Mouse (Mus musculus) embryonic facial prominence, embryonic 12.5 days (tissue): Measurements from ENCODE around the gene Camkv. TPM values are rescaled to one million over a fixed set of nuclear protein-coding genes. Genes with fewer than 3 reads are reported as not detected.

Experiments
- polyA plus RNA-seq: library from polyadenylated mRNA; unstranded; fragments of >200 nt; fragmentation: Nextera tagmentation; extraction: Ambion mirVana; gene quantifications from 2 replicates; pipeline ENCODE4 v1.2.1, GENCODE M21; 2016

The Camkv gene
- polyA plus RNA-seq, 1 experiment from 2014 or later = 7.0 TPM

Other genes starting within 250 kb of the Camkv start
- 52.4 and 53.1 TPM in 2 replicates for gene Sema3f, start 225.2 kb upstream of the Camkv start, polyA plus RNA-seq
- gene Rbm5, start 164.7 kb upstream of the Camkv start, polyA plus RNA-seq = 232 and 261 TPM in 2 replicates
- 103 and 110 TPM in 2 replicates for gene Rbm6, start 62.4 kb upstream of the Camkv start, polyA plus RNA-seq
- 11.3 and 14.1 TPM in 2 replicates for gene Mon1a, start 47.5 kb upstream of the Camkv start, polyA plus RNA-seq
- gene Mst1r, start 28.8 kb upstream of the Camkv start, polyA plus RNA-seq = 2.8 and 3.6 TPM in 2 replicates
- gene Actl11, start 7.2 kb upstream of the Camkv start, polyA plus RNA-seq = not detected in 2 replicates
- gene Traip, start 14.5 kb downstream of the Camkv start, polyA plus RNA-seq = 29.4 and 29.6 TPM in 2 replicates
- gene Uba7, start 39.8 kb downstream of the Camkv start, polyA plus RNA-seq = 24.6 and 25.0 TPM in 2 replicates
- 8.8 and 11.0 TPM in 2 replicates for gene Gm20661, start 47.4 kb downstream of the Camkv start, polyA plus RNA-seq
- gene Inka1, start 50.2 kb downstream of the Camkv start, polyA plus RNA-seq = 97.0 and 98.9 TPM in 2 replicates
- 14.6 and 16.2 TPM in 2 replicates for gene Cdhr4, start 56.8 kb downstream of the Camkv start, polyA plus RNA-seq
- gene Gm20662, start 60.7 kb downstream of the Camkv start, polyA plus RNA-seq = 0.51 and 0.85 TPM in 2 replicates
- 82.2 and 85.6 TPM in 2 replicates for gene Ip6k1, start 66.8 kb downstream of the Camkv start, polyA plus RNA-seq
- gene Gmppb, start 113.6 kb downstream of the Camkv start, polyA plus RNA-seq = 25.1 and 28.8 TPM in 2 replicates
- 3.1 and 4.2 TPM in 2 replicates for gene Amigo3, start 117.5 kb downstream of the Camkv start, polyA plus RNA-seq
- gene Mst1, start 144.8 kb downstream of the Camkv start, polyA plus RNA-seq = 0.29 and 0.31 TPM in 2 replicates
- gene Rnf123, start 147.7 kb downstream of the Camkv start, polyA plus RNA-seq = 34.5 and 38.2 TPM in 2 replicates
- 54.7 and 55.0 TPM in 2 replicates for gene Apeh, start 158.9 kb downstream of the Camkv start, polyA plus RNA-seq